In the genomic region with DNA sequence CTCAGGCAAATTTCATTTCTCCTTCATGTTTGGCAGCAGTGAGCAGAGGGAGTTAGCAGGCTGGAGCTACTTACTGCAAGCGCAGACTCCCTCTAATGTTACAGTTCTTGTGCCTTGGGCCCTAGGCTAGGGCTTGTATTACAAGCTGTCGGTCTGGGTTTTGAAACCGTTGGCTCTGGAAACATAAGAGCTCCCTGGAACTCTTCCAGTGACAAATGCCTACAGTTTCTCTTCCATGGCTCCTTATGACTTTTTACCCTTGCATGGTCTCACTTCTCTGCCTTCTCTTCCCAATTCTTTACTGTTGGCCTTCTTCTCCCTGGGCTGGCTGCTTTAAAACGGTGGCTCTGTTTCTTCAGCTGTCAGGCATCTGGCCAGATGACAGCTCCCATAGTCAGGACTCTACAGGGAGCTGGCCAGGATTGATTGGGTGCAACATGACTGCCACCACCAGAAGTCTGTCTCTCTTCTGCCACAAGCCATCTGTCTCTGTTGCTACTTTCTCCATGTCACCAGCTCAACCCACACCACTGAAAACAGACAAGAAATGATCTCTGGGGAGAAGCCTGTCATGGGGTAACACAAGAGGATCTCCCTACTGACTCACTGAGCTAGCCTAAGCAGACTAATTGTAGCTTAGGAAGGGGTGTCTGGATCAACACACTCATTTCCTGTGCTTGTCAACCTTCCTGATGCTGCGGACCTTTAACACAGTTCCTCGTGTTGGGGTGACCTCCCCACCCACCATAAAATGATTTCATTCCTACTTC, we compare ENCODE assay signal across 11 mouse cellular contexts. TPM values are rescaled to one million over a fixed set of nuclear protein-coding genes. Genes with fewer than 3 reads are reported as not detected.
A peak's percentile ranks its signal among the peaks of the same experiment; 100 is the strongest.
DNase-seq lines count a peak whose midpoint lies in the region; ATAC-seq and TF ChIP-seq lines count a peak whose summit lies in the region.
"Had no signal": no experiment of that assay in that cellular context is flagged by ENCODE, and none has a peak within 500 bp of the region (broad histone marks: within the 10 kb centered on the region; RNA-seq: fewer than 3 reads in every experiment).

No protein-coding gene starts in this region.

- no peak overlapping the region for H3K9ac ChIP-seq in forebrain, postnatal 0 days
- H3K9ac ChIP-seq in forebrain, embryonic 16.5 days (replicated peaks; ENCODE audit: low read depth, low read length) = no peak overlapping the region
- H3K9ac ChIP-seq in limb, embryonic 15.5 days = no peak overlapping the region

- H3K4me1 ChIP-seq in forebrain, postnatal 0 days (ENCODE audit: insufficient read depth) = no peaks in the 10 kb centered on the region
- no peaks in the 10 kb centered on the region; the same call in 1 of the 2 replicates for H3K4me1 ChIP-seq in forebrain, embryonic 16.5 days (replicated peaks; ENCODE audit: control insufficient read depth, insufficient read depth, low read length)
- H3K4me1 ChIP-seq in limb, embryonic 15.5 days = peaks cover 9% of the 10 kb centered on the region

- no peak overlapping the region for H3K27ac ChIP-seq in forebrain, postnatal 0 days (ENCODE audit: low read depth, low read length)
- H3K27ac ChIP-seq in forebrain, embryonic 16.5 days (ENCODE audit: low read length) = no peak overlapping the region
- peak overlapping the region; percentile 78 for H3K27ac ChIP-seq in limb, embryonic 15.5 days

- no peaks in the 10 kb centered on the region for H3K36me3 ChIP-seq in forebrain, postnatal 0 days (ENCODE audit: insufficient read depth)
- no peaks in the 10 kb centered on the region for H3K36me3 ChIP-seq in forebrain, embryonic 16.5 days (ENCODE audit: control insufficient read depth, insufficient read depth)
- no peaks in the 10 kb centered on the region for H3K36me3 ChIP-seq in limb, embryonic 15.5 days

- H3K27me3 ChIP-seq in forebrain, postnatal 0 days (ENCODE audit: insufficient read depth, low read length) = no peaks in the 10 kb centered on the region
- no peaks in the 10 kb centered on the region for H3K27me3 ChIP-seq in forebrain, embryonic 16.5 days (replicated peaks; ENCODE audit: control insufficient read depth, insufficient read depth, low read length)
- no peaks in the 10 kb centered on the region for H3K27me3 ChIP-seq in limb, embryonic 15.5 days

- no peak overlapping the region for H3K4me3 ChIP-seq in forebrain, postnatal 0 days (ENCODE audit: low read depth, low read length)
- no peak overlapping the region for H3K4me3 ChIP-seq in forebrain, embryonic 16.5 days (replicated peaks; ENCODE audit: low read length)
- no peak overlapping the region for H3K4me3 ChIP-seq in limb, embryonic 15.5 days

- H3K9me3 ChIP-seq in forebrain, postnatal 0 days (ENCODE audit: low read length) = no peaks in the 10 kb centered on the region
- no peaks in the 10 kb centered on the region for H3K9me3 ChIP-seq in forebrain, embryonic 16.5 days (ENCODE audit: control insufficient read depth, low read length)
- no peaks in the 10 kb centered on the region for H3K9me3 ChIP-seq in limb, embryonic 15.5 days

- 59% methylated on average over 6 of the region's 6 CpGs for WGBS in forebrain, postnatal 0 days
- WGBS in forebrain, embryonic 16.5 days = 65% methylated on average over 6 of the region's 6 CpGs
- 23% methylated on average over 6 of the region's 6 CpGs for WGBS in limb, embryonic 15.5 days

- peak; percentile 34 for DNase-seq in forebrain, postnatal 0 days
- peak; percentile 54 for DNase-seq in 3T3-L1 (ENCODE audit: low read depth, low spot score)
- DNase-seq in gastrocnemius, postnatal 25 days = peak; percentile 58
- DNase-seq in B cell, adult 2 months = no peak
- no peak for DNase-seq in kidney, adult 8-10 months
- DNase-seq: adrenal gland, postnatal 25 days; right cerebral cortex, postnatal 14 days had no signal

- TF ChIP-seq CTCF in forebrain, postnatal 0 days (IDR thresholded peaks at IDR 0.05; ENCODE audit: low read depth) = no peak

- H3K4me2 ChIP-seq in forebrain, postnatal 0 days (ENCODE audit: low read depth) = no peak overlapping the region
- H3K4me2 ChIP-seq in forebrain, embryonic 16.5 days (ENCODE audit: low read length) = no peak overlapping the region
- H3K4me2 ChIP-seq in limb, embryonic 15.5 days = no peak overlapping the region

- peak; percentile 86 for ATAC-seq in forebrain, postnatal 0 days
- ATAC-seq in forebrain, embryonic 16.5 days = no peak
- ATAC-seq in limb, embryonic 15.5 days (ENCODE audit: insufficient number of reproducible peaks, low FRiP score, low TSS enrichment, low read depth) = peak; percentile 77; the same call in 1 of the 2 replicates
- no peak for ATAC-seq in cerebellum, adult (ENCODE audit: insufficient number of reproducible peaks, low FRiP score, low TSS enrichment)
- ATAC-seq: CD4-positive, CD25-positive, alpha-beta regulatory T cell, adult 4 months had no signal

RNA-seq across cellular contexts. Expression of a gene that starts 51.4 kb away (rescaled TPM):
- 24.4 and 31.6 TPM in 2 replicates for total RNA-seq in forebrain, postnatal 0 days (2014; rRNA removed)
- 144 and 167 TPM in 2 replicates for polyA plus RNA-seq in forebrain, postnatal 0 days (2015; fragmentation: Nextera tagmentation; extraction: Ambion mirVana)
- polyA plus RNA-seq in forebrain, embryonic 16.5 days (2015; fragmentation: Nextera tagmentation; extraction: Ambion mirVana) = 135 and 147 TPM in 2 replicates
- total RNA-seq in gastrocnemius, postnatal 25 days (2021) = 10 to 100 TPM; 67.4 to 70.3 TPM
- 139 and 152 TPM in 2 replicates for polyA plus RNA-seq in limb, embryonic 15.5 days (2015; fragmentation: Nextera tagmentation; extraction: Ambion mirVana)

RNA-seq across cellular contexts. Expression of a gene that starts 51.8 kb away (rescaled TPM):
- total RNA-seq in forebrain, postnatal 0 days (2014; rRNA removed) = 36.2 and 44.9 TPM in 2 replicates
- polyA plus RNA-seq in forebrain, postnatal 0 days (2015; fragmentation: Nextera tagmentation; extraction: Ambion mirVana) = 12.2 and 16.0 TPM in 2 replicates
- polyA plus RNA-seq in forebrain, embryonic 16.5 days (2015; fragmentation: Nextera tagmentation; extraction: Ambion mirVana) = 17.3 and 22.2 TPM in 2 replicates
- 10 to 100 TPM; 50.4 to 52.1 TPM for total RNA-seq in gastrocnemius, postnatal 25 days (2021)
- 26.1 and 27.6 TPM in 2 replicates for polyA plus RNA-seq in limb, embryonic 15.5 days (2015; fragmentation: Nextera tagmentation; extraction: Ambion mirVana)

Comparison
In these comparisons a context has a peak if more than half of its experiments do, and no peak if none do; other contexts are left out.
1. ATAC-seq: peak in forebrain, postnatal 0 days (single experiment) and limb, embryonic 15.5 days (single experiment); none in forebrain, embryonic 16.5 days (single experiment) and cerebellum, adult (single experiment).
2. DNase-seq: peak in forebrain, postnatal 0 days (single experiment), 3T3-L1 (single experiment) and gastrocnemius, postnatal 25 days (single experiment); none in B cell, adult 2 months (0 of 2) and kidney, adult 8-10 months (0 of 2).